Mouse (Mus musculus) liver, embryonic 12.5 days (tissue): ENCODE data around the gene Pard3b. TPM values are rescaled to one million over a fixed set of nuclear protein-coding genes. Genes with fewer than 3 reads are reported as not detected.

Experiments used
- ATAC-seq: fragments of 200-750 bp; cut with Nextera tagmentation; 2 replicates; pipeline ENCODE4 v1.8.0; 2017; ENCODE audit warnings: moderate number of reproducible peaks, mild to moderate bottlenecking, moderate library complexity
- H3K27ac ChIP-seq: fragments of 300-500 bp; sonication (generic); 2 replicates; pipeline ENCODE4 v1.5.1; 2016; ENCODE audit warnings: mild to moderate bottlenecking
- H3K27me3 ChIP-seq: fragments of 300-500 bp; sonication (generic); replicated peaks from 2 replicates; pipeline ENCODE4 v1.6.1; 2016; ENCODE audit warnings: mild to moderate bottlenecking, moderate library complexity
- H3K36me3 ChIP-seq: fragments of 300-500 bp; sonication (generic); 2 replicates; pipeline ENCODE4 v1.6.1; 2016; ENCODE audit warnings: mild to moderate bottlenecking, moderate library complexity
- H3K4me1 ChIP-seq: fragments of 300-500 bp; sonication (generic); 2 replicates; pipeline ENCODE4 v1.6.1; 2016
- H3K4me2 ChIP-seq: fragments of 300-500 bp; sonication (generic); 2 replicates; pipeline ENCODE4 v1.6.1; 2016; ENCODE audit warnings: mild to moderate bottlenecking, moderate library complexity
- H3K4me3 ChIP-seq: fragments of 300-500 bp; sonication (generic); 2 replicates; pipeline ENCODE4 v1.5.1; 2016; ENCODE audit warnings: mild to moderate bottlenecking, moderate library complexity
- H3K9ac ChIP-seq: fragments of 300-500 bp; sonication (generic); 2 replicates; pipeline ENCODE4 v1.6.1; 2016; ENCODE audit warnings: mild to moderate bottlenecking, moderate library complexity
- H3K9me3 ChIP-seq: fragments of 300-500 bp; sonication (generic); replicated peaks from 2 replicates; pipeline ENCODE4 v1.6.1; 2016; ENCODE audit warnings: mild to moderate bottlenecking, moderate library complexity
- WGBS: fragments of 180-500 bp; shearing (Covaris S2); methylation state at CpG from one replicate; pipeline ENCODE4 v1.1.7; 2016; ENCODE audit not compliant: insufficient replicate concordance; 5-methylcytosine and 5-hydroxymethylcytosine counted together
- polyA plus RNA-seq: library from polyadenylated mRNA; unstranded; fragments of >200 nt; fragmentation: Nextera tagmentation; extraction: Ambion mirVana; gene quantifications from 2 replicates; pipeline ENCODE4 v1.2.1, GENCODE M21; 2016

The Pard3b gene
- polyA plus RNA-seq, 1 experiment from 2014 or later, result 6.5 TPM

GRCm38 (mm10) chr1:62234039-62234438 lies 595.4 kb downstream of the Pard3b start:
- Histone ChIP-seq H3K4me3 (no peak overlapping the region), H3K9me3 (no peaks in the 10 kb centered on the region), H3K4me2 (no peak overlapping the region), H3K27me3 (no peaks in the 10 kb centered on the region), H3K4me1 (no peaks in the 10 kb centered on the region), H3K9ac (no peak overlapping the region), H3K27ac (no peak overlapping the region), H3K36me3 (no peaks in the 10 kb centered on the region)
- ATAC-seq, result no peak
- WGBS, result 20% methylated on average over 1 of the region's 1 CpGs

- Histone ChIP-seq H3K27me3 (no peaks in the 10 kb centered on the region), H3K4me3 (no peak overlapping the region), H3K9me3 (no peaks in the 10 kb centered on the region), H3K4me2 (no peak overlapping the region), H3K9ac (no peak overlapping the region), H3K36me3 (no peaks in the 10 kb centered on the region), H3K27ac (no peak overlapping the region), H3K4me1 (no peaks in the 10 kb centered on the region)
- 74% methylated on average over 5 of the region's 5 CpGs for WGBS
- ATAC-seq, result no peak
Measured at GRCm38 (mm10) chr1:62235121-62235520, 596.5 kb downstream of the Pard3b start.

- no peaks in the 10 kb centered on the region for H3K27me3 ChIP-seq
- H3K27ac ChIP-seq, result no peak overlapping the region
- H3K4me3 ChIP-seq, result no peak overlapping the region
- no peak overlapping the region for H3K9ac ChIP-seq
- no peak overlapping the region for H3K4me2 ChIP-seq
- ATAC-seq, result no peak
- H3K4me1 ChIP-seq, result no peaks in the 10 kb centered on the region
- no peaks in the 10 kb centered on the region for H3K9me3 ChIP-seq
- H3K36me3 ChIP-seq, result no peaks in the 10 kb centered on the region
- 50% methylated on average over 12 of the region's 12 CpGs for whole genome bisulfite sequencing
Measured at GRCm38 (mm10) chr1:62244191-62244984, 605.8 kb downstream of the Pard3b start.

- no peak for ATAC-seq
- no peaks in the 10 kb centered on the region for H3K4me1 ChIP-seq
Measured at GRCm38 (mm10) chr1:62252432-62252831, 613.8 kb downstream of the Pard3b start.

GRCm38 (mm10) chr1:62254316-62254715 lies 615.7 kb downstream of the Pard3b start:
- Histone ChIP-seq H3K36me3 (no peaks in the 10 kb centered on the region), H3K9ac (no peak overlapping the region), H3K27me3 (no peaks in the 10 kb centered on the region), H3K4me1 (no peaks in the 10 kb centered on the region), H3K4me2 (no peak overlapping the region), H3K9me3 (no peaks in the 10 kb centered on the region), H3K27ac (no peak overlapping the region), H3K4me3 (no peak overlapping the region)
- no peak for ATAC-seq
- 68% methylated on average over 4 of the region's 4 CpGs for WGBS

More at GRCm38 (mm10) chr1:62252432-62252831, 613.8 kb downstream of the Pard3b start:
- 46% methylated on average over 1 of the region's 1 CpGs for WGBS
- H3K9me3 ChIP-seq, result no peaks in the 10 kb centered on the region
- no peak overlapping the region for H3K27ac ChIP-seq
- H3K36me3 ChIP-seq, result no peaks in the 10 kb centered on the region
- no peaks in the 10 kb centered on the region for H3K27me3 ChIP-seq
- H3K4me2 ChIP-seq, result no peak overlapping the region
- no peak overlapping the region for H3K9ac ChIP-seq
- no peak overlapping the region for H3K4me3 ChIP-seq

GRCm38 (mm10) chr1:62254888-62255287 lies 616.3 kb downstream of the Pard3b start:
- no peaks in the 10 kb centered on the region for H3K27me3 ChIP-seq
- WGBS, result 66% methylated on average over 1 of the region's 1 CpGs
- no peak for ATAC-seq
- no peak overlapping the region for H3K4me3 ChIP-seq
- no peaks in the 10 kb centered on the region for H3K9me3 ChIP-seq
- no peak overlapping the region for H3K9ac ChIP-seq
- no peaks in the 10 kb centered on the region for H3K4me1 ChIP-seq
- no peak overlapping the region for H3K27ac ChIP-seq
- no peaks in the 10 kb centered on the region for H3K36me3 ChIP-seq
- no peak overlapping the region for H3K4me2 ChIP-seq

- Histone ChIP-seq H3K4me3 (no peak overlapping the region), H3K9me3 (no peaks in the 10 kb centered on the region), H3K4me1 (no peaks in the 10 kb centered on the region), H3K27me3 (no peaks in the 10 kb centered on the region), H3K27ac (no peak overlapping the region), H3K9ac (no peak overlapping the region), H3K4me2 (no peak overlapping the region), H3K36me3 (no peaks in the 10 kb centered on the region)
- 58% methylated on average over 3 of the region's 3 CpGs for WGBS
- no peak for ATAC-seq
Measured at GRCm38 (mm10) chr1:62276466-62276865, 637.8 kb downstream of the Pard3b start.

GRCm38 (mm10) chr1:62278586-62278985 lies 640.0 kb downstream of the Pard3b start:
- 53% methylated on average over 1 of the region's 1 CpGs for WGBS
- Histone ChIP-seq H3K4me2 (no peak overlapping the region), H3K9me3 (no peaks in the 10 kb centered on the region), H3K9ac (no peak overlapping the region), H3K27ac (no peak overlapping the region), H3K27me3 (no peaks in the 10 kb centered on the region), H3K4me1 (no peaks in the 10 kb centered on the region), H3K36me3 (no peaks in the 10 kb centered on the region), H3K4me3 (no peak overlapping the region)
- no peak for ATAC-seq

GRCm38 (mm10) chr1:62280586-62280985 lies 642.0 kb downstream of the Pard3b start:
- Histone ChIP-seq H3K4me3 (no peak overlapping the region), H3K36me3 (no peaks in the 10 kb centered on the region), H3K9me3 (no peaks in the 10 kb centered on the region), H3K4me2 (no peak overlapping the region), H3K27ac (no peak overlapping the region), H3K27me3 (no peaks in the 10 kb centered on the region), H3K9ac (no peak overlapping the region), H3K4me1 (no peaks in the 10 kb centered on the region)
- ATAC-seq, result no peak

- Histone ChIP-seq H3K4me1 (no peaks in the 10 kb centered on the region), H3K4me3 (no peak overlapping the region), H3K4me2 (no peak overlapping the region), H3K36me3 (no peaks in the 10 kb centered on the region), H3K9ac (no peak overlapping the region), H3K27me3 (no peaks in the 10 kb centered on the region), H3K27ac (no peak overlapping the region), H3K9me3 (no peaks in the 10 kb centered on the region)
- 34% methylated on average over 6 of the region's 6 CpGs for WGBS
- no peak for ATAC-seq
Measured at GRCm38 (mm10) chr1:62282835-62283234, 644.2 kb downstream of the Pard3b start.

- no peak overlapping the region for H3K4me2 ChIP-seq
- no peak for ATAC-seq
- H3K4me3 ChIP-seq, result no peak overlapping the region
- no peak overlapping the region for H3K9ac ChIP-seq
- H3K27ac ChIP-seq, result no peak overlapping the region
- H3K4me1 ChIP-seq, result no peaks in the 10 kb centered on the region
- H3K36me3 ChIP-seq, result no peaks in the 10 kb centered on the region
- H3K9me3 ChIP-seq, result no peaks in the 10 kb centered on the region
- WGBS, result 80% methylated on average over 2 of the region's 2 CpGs
- H3K27me3 ChIP-seq, result no peaks in the 10 kb centered on the region
Measured at GRCm38 (mm10) chr1:62283624-62284023, 645.0 kb downstream of the Pard3b start.

- no peak for ATAC-seq
- Histone ChIP-seq H3K4me3 (no peak overlapping the region), H3K9me3 (no peaks in the 10 kb centered on the region), H3K27me3 (no peaks in the 10 kb centered on the region), H3K4me2 (no peak overlapping the region), H3K27ac (no peak overlapping the region), H3K4me1 (no peaks in the 10 kb centered on the region), H3K9ac (no peak overlapping the region), H3K36me3 (no peaks in the 10 kb centered on the region)
- WGBS, result 77% methylated on average over 6 of the region's 6 CpGs
Measured at GRCm38 (mm10) chr1:62309376-62309775, 670.8 kb downstream of the Pard3b start.

GRCm38 (mm10) chr1:62325237-62325636 lies 686.6 kb downstream of the Pard3b start:
- WGBS, result 72% methylated on average over 5 of the region's 5 CpGs

More at GRCm38 (mm10) chr1:62325237-62325636, 686.6 kb downstream of the Pard3b start:
- H3K4me3 ChIP-seq, result no peak overlapping the region
- no peaks in the 10 kb centered on the region for H3K36me3 ChIP-seq
- H3K9ac ChIP-seq, result no peak overlapping the region
- no peak overlapping the region for H3K4me2 ChIP-seq
- ATAC-seq, result no peak
- no peaks in the 10 kb centered on the region for H3K27me3 ChIP-seq
- H3K9me3 ChIP-seq, result no peaks in the 10 kb centered on the region
- H3K27ac ChIP-seq, result no peak overlapping the region
- H3K4me1 ChIP-seq, result no peaks in the 10 kb centered on the region
